Comparison of ENCODE assay signal across 10 mouse cellular contexts in genomic region chr13:107838126-107838715, GRCm38 (mm10).
DNase-seq lines count a peak whose midpoint lies in the region; ATAC-seq and TF ChIP-seq lines count a peak whose summit lies in the region.
"Had no signal": no experiment of that assay in that cellular context is flagged by ENCODE, and none has a peak within 500 bp of the region (broad histone marks: within the 10 kb centered on the region; RNA-seq: fewer than 3 reads in every experiment).

No protein-coding gene starts in this region.

- H3K4me1 ChIP-seq in intestine, embryonic 15.5 days (replicated peaks) = peaks cover 15% of the 10 kb centered on the region
- H3K4me1 ChIP-seq in lung, adult 2 months (ENCODE audit: control insufficient read depth, insufficient read depth, low read length) = peaks cover 25% of the 10 kb centered on the region

- H3K9ac ChIP-seq in intestine, embryonic 15.5 days = no peak overlapping the region

- no peak overlapping the region for H3K4me3 ChIP-seq in intestine, embryonic 15.5 days (replicated peaks)
- H3K4me3 ChIP-seq in lung, adult 2 months (replicated peaks; ENCODE audit: extremely low read depth, low read depth, low read length) = no peak overlapping the region

- peak; percentile 51; the same call in 1 of the 2 replicates for ATAC-seq in intestine, embryonic 15.5 days
- ATAC-seq: forebrain, embryonic 16.5 days; hindbrain, postnatal 0 days had no signal

- no peaks in the 10 kb centered on the region for H3K36me3 ChIP-seq in intestine, embryonic 15.5 days
- no peaks in the 10 kb centered on the region for H3K36me3 ChIP-seq in splenic B cell, adult 2 months (ENCODE audit: control insufficient read depth, insufficient read depth, low read length, poor library complexity, severe bottlenecking)

- no peak for TF ChIP-seq CTCF in lung, adult 2 months (IDR thresholded peaks at IDR 0.05; ENCODE audit: insufficient read depth, low read length)

- 72% methylated on average over 9 of the region's 9 CpGs for WGBS in intestine, embryonic 15.5 days
- 44% methylated on average over 9 of the region's 9 CpGs for WGBS in lung, adult 2 months

- no peak; the same call in 1 of the 2 replicates for TF ChIP-seq POLR2A in lung, adult 2 months (IDR thresholded peaks at IDR 0.05; ENCODE audit: borderline replicate concordance, extremely low read depth, low read depth, low read length)

- no peak overlapping the region for H3K27ac ChIP-seq in intestine, embryonic 15.5 days
- H3K27ac ChIP-seq: hindbrain, postnatal 0 days had no signal

- no peaks in the 10 kb centered on the region for H3K9me3 ChIP-seq in intestine, embryonic 15.5 days

- H3K27me3 ChIP-seq in intestine, embryonic 15.5 days (replicated peaks) = no peaks in the 10 kb centered on the region
- H3K27me3 ChIP-seq in splenic B cell, adult 2 months (ENCODE audit: control insufficient read depth, insufficient read depth, low read length, poor library complexity, severe bottlenecking) = no peaks in the 10 kb centered on the region

- no peak overlapping the region for H3K4me2 ChIP-seq in intestine, embryonic 15.5 days (replicated peaks)

- DNase-seq in spleen, adult 18-20 months = peak; percentile 22 to 36
- no peak for DNase-seq in spleen, adult 12 weeks (ENCODE audit: low spot score)
- peak; percentile 41 for DNase-seq in lung, adult 2 months
- DNase-seq in splenic B cell, adult 2 months (ENCODE audit: low read depth, low spot score) = peak; percentile 66
- no peak for DNase-seq in right cerebral cortex, postnatal 4 days
- DNase-seq in testis, postnatal 14 days (ENCODE audit: low spot score) = no peak
- DNase-seq: thymus, adult 2 months had no signal

Comparison
In these comparisons a context has a peak if more than half of its experiments do, and no peak if none do; other contexts are left out.
1. DNase-seq: peak in spleen, adult 18-20 months (2 of 2), lung, adult 2 months (single experiment) and splenic B cell, adult 2 months (single experiment); none in spleen, adult 12 weeks (single experiment), right cerebral cortex, postnatal 4 days (single experiment) and testis, postnatal 14 days (single experiment).